Mouse (Mus musculus): ENCODE data around the gene Ptcd1. TPM values are rescaled to one million over a fixed set of nuclear protein-coding genes. Genes with fewer than 3 reads are reported as not detected.

Ptcd1 gene
- total and polyA plus RNA-seq, 3 experiments: 13.2 to 27.0 (median 24.0) TPM

- Histone ChIP-seq H3K27ac (no peak overlapping the region), H3K4me3 (peak overlapping the region; percentile 79; the same call in 1 of the 2 replicates), H3K36me3 (ENCODE audit: control insufficient read depth, insufficient read depth, low read length) (peaks cover 17% of the 10 kb centered on the region), H3K9ac (ENCODE audit: low read depth, low read length) (no peak overlapping the region), H3K79me2 (replicated peaks; ENCODE audit: control insufficient read depth, insufficient read depth, low read length) (peaks cover 6% of the 10 kb centered on the region), H3K4me1 (ENCODE audit: control insufficient read depth, insufficient read depth, low read length) (peaks cover 12% of the 10 kb centered on the region), H3K27me3 (ENCODE audit: control insufficient read depth, insufficient read depth, low read length) (no peaks in the 10 kb centered on the region)
- intact Hi-C loops (cut with DNase I): no loop called here
- no peak for DNase-seq
- TF ChIP-seq POLR2A (IDR thresholded peaks at IDR 0.05; ENCODE audit: insufficient read depth, low read depth, low read length): no peak
- no peak for TF ChIP-seq EP300 (IDR thresholded peaks at IDR 0.05; ENCODE audit: insufficient read depth, low read depth, low read length)
- TF ChIP-seq CTCF (IDR thresholded peaks at IDR 0.05): no peak
- 69% methylated on average over 6 of the region's 6 CpGs for WGBS
Measured at GRCm38 (mm10) chr5:145189416-145189815, 22.5 kb upstream of the Ptcd1 start.

- Histone ChIP-seq H3K27me3 (ENCODE audit: control insufficient read depth, insufficient read depth, low read length) (no peaks in the 10 kb centered on the region), H3K36me3 (ENCODE audit: control insufficient read depth, insufficient read depth, low read length) (peaks cover 13% of the 10 kb centered on the region), H3K4me3 (no peak overlapping the region), H3K9ac (ENCODE audit: low read depth, low read length) (no peak overlapping the region), H3K4me1 (ENCODE audit: control insufficient read depth, insufficient read depth, low read length) (peaks cover 7% of the 10 kb centered on the region), H3K27ac (no peak overlapping the region), H3K79me2 (replicated peaks; ENCODE audit: control insufficient read depth, insufficient read depth, low read length) (peaks cover 3% of the 10 kb centered on the region)
- TF ChIP-seq EP300 (IDR thresholded peaks at IDR 0.05; ENCODE audit: insufficient read depth, low read depth, low read length) (no peak), POLR2A (IDR thresholded peaks at IDR 0.05; ENCODE audit: insufficient read depth, low read depth, low read length) (no peak), CTCF (IDR thresholded peaks at IDR 0.05) (no peak)
- intact Hi-C loops (cut with DNase I): no loop called here
- no peak for DNase-seq
- WGBS: 75% methylated on average over 2 of the region's 2 CpGs
Measured at GRCm38 (mm10) chr5:145185244-145185643, 18.3 kb upstream of the Ptcd1 start.

GRCm38 (mm10) chr5:145178461-145178980, 11.6 kb upstream of the Ptcd1 start:
- no peak for DNase-seq
- no peak overlapping the region for H3K4me3 ChIP-seq
- intact Hi-C loops (cut with DNase I): no loop called here
- H3K79me2 ChIP-seq (replicated peaks; ENCODE audit: control insufficient read depth, insufficient read depth, low read length): no peaks in the 10 kb centered on the region
- TF ChIP-seq CTCF (IDR thresholded peaks at IDR 0.05) (no peak), EP300 (IDR thresholded peaks at IDR 0.05; ENCODE audit: insufficient read depth, low read depth, low read length) (no peak), POLR2A (IDR thresholded peaks at IDR 0.05; ENCODE audit: insufficient read depth, low read depth, low read length) (no peak)
- no peaks in the 10 kb centered on the region for H3K36me3 ChIP-seq (ENCODE audit: control insufficient read depth, insufficient read depth, low read length)
- H3K27me3 ChIP-seq (ENCODE audit: control insufficient read depth, insufficient read depth, low read length): no peaks in the 10 kb centered on the region
- no peaks in the 10 kb centered on the region for H3K4me1 ChIP-seq (ENCODE audit: control insufficient read depth, insufficient read depth, low read length)
- H3K27ac ChIP-seq: no peak overlapping the region
- no peak overlapping the region for H3K9ac ChIP-seq (ENCODE audit: low read depth, low read length)
- 77% methylated on average over 18 of the region's 18 CpGs for WGBS

GRCm38 (mm10) chr5:145167306-145167661, 376 bp upstream of the Ptcd1 start:
- under 1% methylated on average over 28 of the region's 28 CpGs for WGBS
- TF ChIP-seq EP300 (IDR thresholded peaks at IDR 0.05; ENCODE audit: insufficient read depth, low read depth, low read length) (no peak), POLR2A (IDR thresholded peaks at IDR 0.05; ENCODE audit: insufficient read depth, low read depth, low read length) (no peak), CTCF (IDR thresholded peaks at IDR 0.05) (no peak)

GRCm38 (mm10) chr5:145165184-145165583, 1.7 kb downstream of the Ptcd1 start:
- Histone ChIP-seq H3K4me3 (peak overlapping the region; percentile 82), H3K9ac (ENCODE audit: low read depth, low read length) (no peak overlapping the region), H3K36me3 (ENCODE audit: control insufficient read depth, insufficient read depth, low read length) (peaks cover 3% of the 10 kb centered on the region; the same call in 1 of the 2 replicates), H3K4me1 (ENCODE audit: control insufficient read depth, insufficient read depth, low read length) (peaks cover 7% of the 10 kb centered on the region), H3K27me3 (ENCODE audit: control insufficient read depth, insufficient read depth, low read length) (no peaks in the 10 kb centered on the region), H3K27ac (peak overlapping the region; percentile 95), H3K79me2 (replicated peaks; ENCODE audit: control insufficient read depth, insufficient read depth, low read length) (peaks cover 2% of the 10 kb centered on the region; the same call in 1 of the 2 replicates)
- intact Hi-C loops (cut with DNase I): loop anchor here (5.0 kb wide), 1 partner anchor 1853 kb away; no protein-coding TSS in a partner anchor
- TF ChIP-seq POLR2A (IDR thresholded peaks at IDR 0.05; ENCODE audit: insufficient read depth, low read depth, low read length) (no peak), CTCF (IDR thresholded peaks at IDR 0.05) (no peak), EP300 (IDR thresholded peaks at IDR 0.05; ENCODE audit: insufficient read depth, low read depth, low read length) (no peak)
- 63% methylated on average over 15 of the region's 15 CpGs for WGBS
- no peak for DNase-seq

More at GRCm38 (mm10) chr5:145167306-145167661, 376 bp upstream of the Ptcd1 start:
- DNase-seq: no peak
- intact Hi-C loops (cut with DNase I): loop anchor here (1.0 to 5.0 kb wide), 4 partner anchors 24 to 1855 kb away; partner anchors contain the start of genes Bud31 and Pdap1
- peaks cover 7% of the 10 kb centered on the region for H3K4me1 ChIP-seq (ENCODE audit: control insufficient read depth, insufficient read depth, low read length)
- peak overlapping the region; percentile 82 for H3K4me3 ChIP-seq
- H3K27me3 ChIP-seq (ENCODE audit: control insufficient read depth, insufficient read depth, low read length): no peaks in the 10 kb centered on the region
- H3K79me2 ChIP-seq (replicated peaks; ENCODE audit: control insufficient read depth, insufficient read depth, low read length): peaks cover 2% of the 10 kb centered on the region; the same call in 1 of the 2 replicates
- H3K36me3 ChIP-seq (ENCODE audit: control insufficient read depth, insufficient read depth, low read length): peaks cover 3% of the 10 kb centered on the region; the same call in 1 of the 2 replicates
- H3K27ac ChIP-seq: peak overlapping the region; percentile 95
- peak overlapping the region; percentile 93 for H3K9ac ChIP-seq (ENCODE audit: low read depth, low read length)

GRCm38 (mm10) chr5:145164710-145165109, 2.2 kb downstream of the Ptcd1 start:
- Histone ChIP-seq H3K4me3 (peak overlapping the region; percentile 82), H3K36me3 (ENCODE audit: control insufficient read depth, insufficient read depth, low read length) (peaks cover 3% of the 10 kb centered on the region; the same call in 1 of the 2 replicates), H3K79me2 (replicated peaks; ENCODE audit: control insufficient read depth, insufficient read depth, low read length) (peaks cover 2% of the 10 kb centered on the region; the same call in 1 of the 2 replicates), H3K27ac (peak overlapping the region; percentile 95), H3K9ac (ENCODE audit: low read depth, low read length) (peak overlapping the region; percentile 60), H3K4me1 (ENCODE audit: control insufficient read depth, insufficient read depth, low read length) (peaks cover 7% of the 10 kb centered on the region), H3K27me3 (ENCODE audit: control insufficient read depth, insufficient read depth, low read length) (no peaks in the 10 kb centered on the region)
- no peak for TF ChIP-seq POLR2A (IDR thresholded peaks at IDR 0.05; ENCODE audit: insufficient read depth, low read depth, low read length)
- TF ChIP-seq CTCF (IDR thresholded peaks at IDR 0.05): no peak
- TF ChIP-seq EP300 (IDR thresholded peaks at IDR 0.05; ENCODE audit: insufficient read depth, low read depth, low read length): no peak
- no peak for DNase-seq
- 33% methylated on average over 3 of the region's 3 CpGs for WGBS
- intact Hi-C loops (cut with DNase I): loop anchor here (5.0 kb wide), 1 partner anchor 1852 kb away; no protein-coding TSS in a partner anchor
